8 mouse cellular contexts compared by ENCODE assay signal in genomic region chr14:60704961-60705360, GRCm38 (mm10).
DNase-seq lines count a peak whose midpoint lies in the region; ATAC-seq lines count a peak whose summit lies in the region.

No protein-coding gene starts in this region.

- H3K36me3 ChIP-seq in intestine, embryonic 14.5 days (ENCODE audit: control insufficient read depth, insufficient read depth, low read length): no peaks in the 10 kb centered on the region
- H3K36me3 ChIP-seq in midbrain, embryonic 14.5 days (ENCODE audit: control insufficient read depth, insufficient read depth, low read length): peaks cover 5% of the 10 kb centered on the region; the same call in 1 of the 2 replicates

- no peak overlapping the region for H3K4me2 ChIP-seq in intestine, embryonic 14.5 days (ENCODE audit: low read length)
- H3K4me2 ChIP-seq in midbrain, embryonic 14.5 days (ENCODE audit: low read length): no peak overlapping the region

- H3K9me3 ChIP-seq in intestine, embryonic 14.5 days (ENCODE audit: control insufficient read depth, low read length): no peaks in the 10 kb centered on the region
- H3K9me3 ChIP-seq in midbrain, embryonic 14.5 days (ENCODE audit: control insufficient read depth, low read length): no peaks in the 10 kb centered on the region

- 25% methylated on average over 3 of the region's 3 CpGs for WGBS in intestine, embryonic 14.5 days
- 85% methylated on average over 3 of the region's 3 CpGs for whole genome bisulfite sequencing in midbrain, embryonic 14.5 days

- no peak overlapping the region for H3K4me3 ChIP-seq in intestine, embryonic 14.5 days (ENCODE audit: low read depth, low read length)
- no peak overlapping the region for H3K4me3 ChIP-seq in midbrain, embryonic 14.5 days (replicated peaks; ENCODE audit: low read depth, low read length)

- 0 out of 2 replicates have a peak overlapping the region, but pooled peaks have one; percentile 22 for H3K27ac ChIP-seq in intestine, embryonic 14.5 days (ENCODE audit: low read depth)
- H3K27ac ChIP-seq in midbrain, embryonic 14.5 days (replicated peaks; ENCODE audit: low read depth, low read length): no peak overlapping the region

- H3K4me1 ChIP-seq in intestine, embryonic 14.5 days (replicated peaks; ENCODE audit: control insufficient read depth, insufficient read depth, low read length): peaks cover 12% of the 10 kb centered on the region
- no peaks in the 10 kb centered on the region for H3K4me1 ChIP-seq in midbrain, embryonic 14.5 days (ENCODE audit: control insufficient read depth, insufficient read depth, low read length)

- no peak for DNase-seq in frontal cortex, postnatal 14 days (ENCODE audit: low spot score in 2 of 2)
- DNase-seq in intestine, embryonic 14.5 days (ENCODE audit: low spot score): no peak
- peak; percentile 76 for DNase-seq in lung, postnatal 10 days
- peak; percentile 66 for DNase-seq in thymus, postnatal 10 days (ENCODE audit: low spot score in 2 of 2)
- no peak for DNase-seq in midbrain, embryonic 14.5 days

- ATAC-seq in frontal cortex, adult (ENCODE audit: low TSS enrichment): peak; percentile 82
- peak; percentile 78 for ATAC-seq in CD4-positive, CD25-positive, alpha-beta regulatory T cell, adult 4 months
- ATAC-seq in common myeloid progenitor, adult 5-6 weeks (replicated peaks; ENCODE audit: low read depth, poor library complexity, severe bottlenecking): peak; percentile 64
- ATAC-seq in intestine, embryonic 14.5 days (replicated peaks; ENCODE audit: low FRiP score, low TSS enrichment, low read depth): no peak
- no peak for ATAC-seq in midbrain, embryonic 14.5 days (ENCODE audit: low FRiP score, low TSS enrichment)

- H3K27me3 ChIP-seq in intestine, embryonic 14.5 days (replicated peaks; ENCODE audit: control insufficient read depth, insufficient read depth, low read length): no peaks in the 10 kb centered on the region
- H3K27me3 ChIP-seq in midbrain, embryonic 14.5 days (ENCODE audit: control insufficient read depth, insufficient read depth, low read length): no peaks in the 10 kb centered on the region

- H3K9ac ChIP-seq in intestine, embryonic 14.5 days (ENCODE audit: low read length): no peak overlapping the region
- H3K9ac ChIP-seq in midbrain, embryonic 14.5 days (replicated peaks; ENCODE audit: low read length): no peak overlapping the region

Comparison
In these comparisons a context has a peak if more than half of its experiments do, and no peak if none do; other contexts are left out.
1. ATAC-seq: peak in frontal cortex, adult (single experiment), CD4-positive, CD25-positive, alpha-beta regulatory T cell, adult 4 months (single experiment) and common myeloid progenitor, adult 5-6 weeks (single experiment); none in intestine, embryonic 14.5 days (single experiment) and midbrain, embryonic 14.5 days (single experiment).
2. DNase-seq: peak in lung, postnatal 10 days (single experiment) and thymus, postnatal 10 days (2 of 2); none in frontal cortex, postnatal 14 days (0 of 2), intestine, embryonic 14.5 days (single experiment) and midbrain, embryonic 14.5 days (single experiment).